Mouse (Mus musculus) CH12.LX (cell line): ENCODE data around the gene Olfr1339. TPM values are rescaled to one million over a fixed set of nuclear protein-coding genes. Genes with fewer than 3 reads are reported as not detected.

Experiments
- DNase-seq: peaks from one replicate; pipeline ENCODE4 v3.0.0-alpha.2; 2013; ENCODE audit errors: extremely low read depth
- H3K27ac ChIP-seq: 2 replicates; pipeline ENCODE4 v1.5.1; 2012; ENCODE audit warnings: low read depth, mild to moderate bottlenecking, control low read depth, moderate library complexity; ENCODE audit not compliant: insufficient read depth
- H3K27me3 ChIP-seq: replicated peaks from 2 replicates; pipeline ENCODE3; 2012; ENCODE audit warnings: inconsistent platforms
- H3K36me3 ChIP-seq, 2 experiments: replicated peaks in 1 of 2; 2 replicates each; pipeline versions ENCODE3 to v1.6.1; 2012; ENCODE audit warnings: inconsistent platforms in 1 of 2, low read length in 1 of 2, mild to moderate bottlenecking in 1 of 2, mixed read lengths in 1 of 2, moderate library complexity in 1 of 2; ENCODE audit not compliant: control insufficient read depth in 1 of 2, insufficient read depth in 1 of 2
- H3K4me1 ChIP-seq, 2 experiments: 2 replicates each; pipeline ENCODE4 v1.6.1; 2012; ENCODE audit warnings: inconsistent platforms in 1 of 2, moderate library complexity in 1 of 2; ENCODE audit not compliant: insufficient read depth in 2 of 2, control insufficient read depth in 1 of 2
- H3K4me2 ChIP-seq: 2 replicates; pipeline ENCODE4 v1.6.1; 2012; ENCODE audit warnings: low read depth, mild to moderate bottlenecking, control low read depth; ENCODE audit not compliant: poor library complexity, insufficient read depth, severe bottlenecking
- H3K4me3 ChIP-seq, 3 experiments: fragments of 150-350 bp in 1 of 3; sonication (generic) in 1 of 3; replicated peaks in 1 of 3; 2 replicates each; pipeline versions ENCODE3 to v1.5.1; 2011 to 2012; ENCODE audit warnings: low read depth in 2 of 3, low read length in 2 of 3, mild to moderate bottlenecking in 2 of 3, moderate library complexity in 2 of 3, control low read depth in 1 of 3, improper control_type of control experiment in 1 of 3, inconsistent platforms in 1 of 3, mixed read lengths in 1 of 3; ENCODE audit not compliant: poor library complexity in 1 of 3
- H3K79me2 ChIP-seq: replicated peaks from 2 replicates; pipeline ENCODE4 v1.6.1; 2012; ENCODE audit warnings: mild to moderate bottlenecking, moderate library complexity; ENCODE audit not compliant: control insufficient read depth, poor library complexity, insufficient read depth, severe bottlenecking; ENCODE audit errors: extremely low read depth
- H3K9ac ChIP-seq: 2 replicates; pipeline ENCODE4 v1.6.1; 2012; ENCODE audit warnings: low read depth, mild to moderate bottlenecking, control low read depth, moderate library complexity; ENCODE audit not compliant: insufficient read depth
- H3K9me3 ChIP-seq: replicated peaks from 2 replicates; pipeline ENCODE3; 2012; ENCODE audit warnings: low read length, inconsistent platforms, mixed read lengths
- CHD2 ChIP-seq: IDR thresholded peaks from 2 replicates; pipeline ENCODE4 v1.6.1; 2011; ENCODE audit warnings: low read length, improper control_type of control experiment
- ETS1 ChIP-seq: conservative IDR thresholded peaks from 2 replicates; pipeline ENCODE4 v1.6.1; 2012; ENCODE audit warnings: low read depth, mild to moderate bottlenecking, inconsistent platforms, low read length, improper control_type of control experiment, moderate library complexity
- GABPA ChIP-seq: IDR thresholded peaks from 2 replicates; pipeline ENCODE4 v1.6.1; 2012; ENCODE audit warnings: low read depth, low read length, improper control_type of control experiment, inconsistent platforms; ENCODE audit not compliant: insufficient replicate concordance
- HCFC1 ChIP-seq: IDR thresholded peaks from 2 replicates; pipeline ENCODE4 v1.6.1; 2012; ENCODE audit warnings: low read depth, mild to moderate bottlenecking, inconsistent platforms, low read length, improper control_type of control experiment
- JUND ChIP-seq: conservative IDR thresholded peaks from 2 replicates; pipeline ENCODE4 v1.6.1; 2011; ENCODE audit warnings: low read depth, low read length, improper control_type of control experiment
- MAFK ChIP-seq: IDR thresholded peaks from 2 replicates; pipeline ENCODE4 v1.6.1; 2011; ENCODE audit warnings: low read length, improper control_type of control experiment; ENCODE audit not compliant: insufficient replicate concordance
- MAX ChIP-seq: IDR thresholded peaks from 2 replicates; pipeline ENCODE4 v1.6.1; 2011; ENCODE audit warnings: low read length, improper control_type of control experiment
- MAZ ChIP-seq: IDR thresholded peaks from 2 replicates; pipeline ENCODE4 v1.6.1; 2012; ENCODE audit warnings: low read depth, mild to moderate bottlenecking, inconsistent platforms, low read length, improper control_type of control experiment, moderate library complexity
- MEF2A ChIP-seq: IDR thresholded peaks from 2 replicates; pipeline ENCODE4 v1.6.1; 2014; ENCODE audit warnings: low read depth, mild to moderate bottlenecking, inconsistent platforms, low read length, improper control_type of control experiment, borderline replicate concordance
- NELFE ChIP-seq: IDR thresholded peaks from 2 replicates; pipeline ENCODE4 v1.6.1; 2011; ENCODE audit warnings: low read depth, low read length, improper control_type of control experiment
- NRF1 ChIP-seq: IDR thresholded peaks from 2 replicates; pipeline ENCODE4 v1.6.1; 2014; ENCODE audit warnings: low read depth, mild to moderate bottlenecking, inconsistent platforms, low read length, improper control_type of control experiment, moderate library complexity
- POLR2A ChIP-seq: IDR thresholded peaks from 2 replicates; pipeline ENCODE4 v1.6.1; 2011; ENCODE audit warnings: low read depth, mild to moderate bottlenecking, improper control_type of control experiment, low read length
- RCOR1 ChIP-seq: conservative IDR thresholded peaks from 2 replicates; pipeline ENCODE4 v1.6.1; 2012; ENCODE audit warnings: low read depth, mild to moderate bottlenecking, inconsistent platforms, low read length, improper control_type of control experiment
- SIN3A ChIP-seq: IDR thresholded peaks from 2 replicates; pipeline ENCODE4 v1.6.1; 2012; ENCODE audit warnings: low read length, improper control_type of control experiment, inconsistent platforms
- UBTF ChIP-seq: IDR thresholded peaks from 2 replicates; pipeline ENCODE4 v1.6.1; 2012; ENCODE audit warnings: low read depth, mild to moderate bottlenecking, inconsistent platforms, low read length, improper control_type of control experiment, moderate library complexity
- ZKSCAN1 ChIP-seq: IDR thresholded peaks from 2 replicates; pipeline ENCODE4 v1.6.1; 2012; ENCODE audit warnings: low read depth, inconsistent platforms, low read length, improper control_type of control experiment, borderline replicate concordance
- ZMIZ1 ChIP-seq: IDR thresholded peaks from 2 replicates; pipeline ENCODE4 v1.6.1; 2012; ENCODE audit warnings: low read depth, mild to moderate bottlenecking, inconsistent platforms, low read length, improper control_type of control experiment
- dilution Hi-C: fragments of 300-500 bp; cut with MboI; formaldehyde crosslinking; loops from 2 replicates; pipeline ENCODE4 v1.14.3; 2020; ENCODE audit warnings: low sequenced_read_pairs; ENCODE audit not compliant: extremely low pct_unique_long_range_greater_than_20kb, extremely low pct_ligation_motif_present
- in situ Hi-C: fragments of 300-500 bp; cut with MboI; formaldehyde crosslinking; loops from 3 replicates; pipeline ENCODE4 v1.14.3; 2019; ENCODE audit warnings: low sequenced_read_pairs, low pct_ligation_motif_present, low pct_unique_long_range_greater_than_20kb, mixed read lengths
- polyA plus RNA-seq: library from polyadenylated mRNA; unstranded; fragments of >175 nt; gene quantifications from 2 replicates; pipeline ENCODE4 v1.2.1, GENCODE M21; 2012; ENCODE audit warnings: low read depth; ENCODE audit not compliant: insufficient read length
- total RNA-seq, 2 experiments: library from RNA; depleted of rRNA; stranded (reverse); fragments of 300-350 nt in 1 of 2; fragments of >200 nt in 1 of 2; gene quantifications; 2 replicates each; pipeline ENCODE4 v1.2.3; 2012 to 2014

Olfr1339 gene
- total and polyA plus RNA-seq, 3 experiments = not detected

DNA sequence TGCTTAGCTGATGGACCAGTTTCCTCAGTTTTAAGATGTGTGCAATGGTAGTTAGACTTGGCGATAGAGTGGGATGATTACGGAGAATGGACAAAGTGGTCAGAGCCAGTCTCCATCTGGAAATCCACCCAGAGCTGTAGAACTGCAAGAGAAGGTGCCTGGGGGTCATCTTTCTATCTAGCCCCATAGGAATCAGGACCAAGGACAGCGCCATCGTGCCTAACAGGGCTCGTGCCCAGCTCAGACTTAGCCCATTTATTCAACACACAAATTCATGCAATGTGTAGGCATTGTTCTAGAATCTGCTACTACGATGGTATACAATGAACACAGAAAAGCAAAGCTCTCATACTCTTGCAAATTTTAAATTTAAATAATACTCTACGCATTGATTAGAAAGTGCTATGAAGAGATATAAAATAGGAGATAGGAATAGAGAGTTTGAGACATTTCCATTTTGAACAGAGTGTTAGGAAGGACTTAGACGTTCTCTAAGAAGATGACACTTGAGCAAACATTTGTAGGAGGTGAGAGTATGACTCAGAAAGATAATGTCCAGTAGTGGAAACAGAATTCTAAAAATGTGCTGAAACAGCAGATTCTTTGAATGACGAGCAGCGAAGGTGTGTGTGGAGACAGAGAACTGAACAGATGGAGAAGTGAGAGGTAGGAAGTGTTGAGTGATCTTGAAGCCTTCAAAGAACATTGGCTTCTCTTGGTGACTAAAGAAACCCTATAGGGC is 10.1 kb upstream of the Olfr1339 start:
- in situ Hi-C loops = no loop called here
- DNase-seq = peak; percentile 30
- TF ChIP-seq UBTF (no peak), MAZ (no peak), MAFK (peak; percentile 86), ZMIZ1 (no peak)
- H3K79me2 ChIP-seq = no peaks in the 10 kb centered on the region
- no peaks in the 10 kb centered on the region for H3K9me3 ChIP-seq
- no peak overlapping the region for H3K4me3 ChIP-seq
- no peaks in the 10 kb centered on the region for H3K36me3 ChIP-seq
- no peaks in the 10 kb centered on the region for H3K4me1 ChIP-seq
- dilution Hi-C loops = no loop called here
- no peak overlapping the region for H3K27ac ChIP-seq
- no peak overlapping the region for H3K4me2 ChIP-seq
- peaks cover 43% of the 10 kb centered on the region for H3K27me3 ChIP-seq
- no peak overlapping the region for H3K9ac ChIP-seq

DNA sequence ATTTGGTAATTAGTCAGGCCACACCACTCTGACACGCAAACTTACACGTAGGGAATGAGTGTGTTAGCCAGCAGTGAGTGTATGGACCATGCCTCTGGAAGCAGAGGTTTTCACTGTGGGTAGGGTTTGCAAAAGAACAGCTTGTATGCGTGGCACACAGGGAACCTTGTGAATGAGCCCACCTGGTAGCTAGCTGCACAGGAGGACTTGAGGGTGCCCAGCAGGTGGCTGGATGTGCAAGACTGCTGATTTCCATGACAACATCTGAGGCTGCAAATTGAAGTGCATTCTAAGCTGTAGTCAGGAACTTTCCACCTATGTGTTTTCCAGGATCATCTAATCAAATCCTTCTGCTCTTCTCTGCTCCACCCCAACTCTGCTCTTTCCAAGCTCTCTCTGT is 7.6 kb downstream of the Olfr1339 start:
- Histone ChIP-seq H3K4me2 (no peak overlapping the region), H3K4me1 (no peaks in the 10 kb centered on the region), H3K9ac (no peak overlapping the region), H3K27me3 (peaks cover 70% of the 10 kb centered on the region), H3K4me3 (no peak overlapping the region), H3K79me2 (no peaks in the 10 kb centered on the region), H3K36me3 (no peaks in the 10 kb centered on the region), H3K9me3 (no peaks in the 10 kb centered on the region), H3K27ac (no peak overlapping the region)
- dilution Hi-C loops (no loop called here), in situ Hi-C loops (no loop called here)
- TF ChIP-seq UBTF (no peak), JUND (no peak), NELFE (no peak), ZKSCAN1 (no peak)
- DNase-seq = no peak

GRCm38 (mm10) chr4:118740988-118741698 is 9.2 kb downstream of the Olfr1339 start:
- dilution Hi-C loops (no loop called here), in situ Hi-C loops (no loop called here)
- Histone ChIP-seq H3K36me3 (no peaks in the 10 kb centered on the region), H3K27ac (no peak overlapping the region), H3K9ac (no peak overlapping the region), H3K27me3 (peaks cover 55% of the 10 kb centered on the region), H3K4me2 (no peak overlapping the region), H3K9me3 (no peaks in the 10 kb centered on the region), H3K79me2 (no peaks in the 10 kb centered on the region), H3K4me3 (no peak overlapping the region), H3K4me1 (no peaks in the 10 kb centered on the region)
- no peak for DNase-seq
- TF ChIP-seq MEF2A (no peak), GABPA (no peak), POLR2A (no peak), MAFK (no peak), SIN3A (no peak), NRF1 (no peak), MAX (no peak), CHD2 (no peak), ZMIZ1 (no peak), ETS1 (no peak), RCOR1 (no peak), HCFC1 (no peak)
